Mouse (Mus musculus): ENCODE data around the gene Scn4a. TPM values are rescaled to one million over a fixed set of nuclear protein-coding genes. Genes with fewer than 3 reads are reported as not detected.
"Not testable (repeated sequence)": the region's sequence is repeated elsewhere in the genome, so short reads cannot be mapped to it uniquely, and the experiment has no call there.

Scn4a gene
- 1 to 10 TPM in 1 of 26 experiments, under 1 TPM in 3, not detected in 22; 0.10 to 1.3 (median 0.41) TPM for total RNA-seq (2018; cell fraction: chromatin; rRNA removed)
- not detected for total RNA-seq (2018; cell fraction: cytosol; rRNA removed)
- 1 to 10 TPM in 1 of 26 experiments, under 1 TPM in 4, not detected in 21; 0.20 to 2.6 (median 0.46) TPM for total RNA-seq (2018; cell fraction: nucleus; rRNA removed)
- polyA plus RNA-seq (2018): 0.03 TPM in 1 of 3 replicates, not detected in the others

DNA sequence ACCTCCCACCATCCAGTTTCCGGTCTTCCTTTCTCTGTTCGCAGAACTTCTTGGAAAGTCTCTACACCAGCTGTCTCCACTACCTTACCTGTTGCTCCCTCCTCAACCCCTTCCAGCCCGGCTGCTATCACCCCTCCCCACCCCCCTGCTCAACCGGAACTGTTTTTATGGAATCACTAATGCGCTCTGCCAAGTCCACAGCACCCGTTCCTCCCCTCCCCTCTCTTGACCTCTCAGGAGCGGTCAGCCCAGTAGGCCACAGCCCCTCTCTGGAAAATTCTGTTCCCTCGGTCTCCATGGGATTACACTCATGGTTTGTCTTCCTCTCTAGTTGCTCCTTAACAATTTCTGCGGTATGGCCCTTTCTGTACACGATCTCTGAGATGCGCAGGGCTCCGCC is at the start of gene Scn4a:
TSS of gene Scn4a (minus strand) at position 101 of the 400 bp plus-strand sequence.
- WGBS (ENCODE audit: missing documents): 93% methylated on average over 12 of the region's 12 CpGs
- no peaks in the 10 kb centered on the region for H3K79me2 ChIP-seq (ENCODE audit: inconsistent target)
- H3K36me3 ChIP-seq (ENCODE audit: inconsistent target): no peaks in the 10 kb centered on the region
- H3K27ac ChIP-seq: no peak within 1 kb of the TSS
- no peak within 1 kb of the TSS for H3K4me3 ChIP-seq (ENCODE audit: inconsistent target)

DNA sequence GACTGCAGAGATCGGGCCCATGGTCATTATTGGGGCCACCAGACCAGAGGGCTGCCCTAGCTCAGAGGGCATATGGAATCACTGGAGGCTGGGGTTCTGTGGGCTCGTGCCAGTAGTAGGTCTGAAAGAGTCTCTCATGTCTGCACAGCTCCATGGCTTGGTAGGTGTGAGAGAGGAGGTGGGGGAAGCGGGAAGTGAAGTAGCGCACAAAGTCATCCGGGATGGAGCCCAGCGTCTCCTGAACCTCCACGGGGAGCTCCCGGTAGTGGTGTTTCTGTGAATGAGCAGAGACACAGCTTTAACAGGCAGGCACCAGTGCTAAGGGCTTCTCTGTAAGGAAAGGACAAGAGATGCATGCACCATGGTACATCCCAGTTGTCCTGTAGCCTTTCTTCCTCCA is 45.4 kb upstream of the Scn4a start:
- 96% methylated on average over 8 of the region's 8 CpGs for WGBS (ENCODE audit: missing documents)
- Histone ChIP-seq H3K4me3 (ENCODE audit: inconsistent target) (no peak overlapping the region), H3K27ac (no peak overlapping the region), H3K79me2 (ENCODE audit: inconsistent target) (no peaks in the 10 kb centered on the region), H3K36me3 (ENCODE audit: inconsistent target) (peaks cover 80% of the 10 kb centered on the region)

DNA sequence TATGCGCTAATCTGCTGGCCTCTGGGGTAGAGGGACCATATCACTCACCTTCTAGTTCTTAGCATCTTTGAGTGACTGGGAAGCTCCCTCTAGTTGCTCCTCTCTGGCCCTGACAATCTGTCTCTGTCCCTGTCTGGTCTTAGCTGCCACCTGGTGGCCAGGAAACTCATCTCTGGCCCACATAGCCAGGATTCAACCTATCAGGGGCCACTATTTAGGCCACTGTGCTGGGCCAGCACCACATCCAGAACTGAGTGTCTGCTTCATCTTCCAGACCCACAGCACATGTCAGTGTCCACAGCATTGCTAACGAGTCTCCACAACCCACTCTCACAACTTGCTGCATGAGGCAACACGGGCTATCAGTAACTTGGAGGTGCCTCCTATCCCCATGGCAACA is 44.6 kb upstream of the Scn4a start:
- H3K4me3 ChIP-seq (ENCODE audit: inconsistent target): no peak overlapping the region
- H3K79me2 ChIP-seq (ENCODE audit: inconsistent target): no peaks in the 10 kb centered on the region
- no peak overlapping the region for H3K27ac ChIP-seq
- peaks cover 72% of the 10 kb centered on the region for H3K36me3 ChIP-seq (ENCODE audit: inconsistent target)
- 96% methylated on average over 3 of the region's 3 CpGs for WGBS (ENCODE audit: missing documents)

- not testable (repeated sequence) for H3K79me2 ChIP-seq (ENCODE audit: inconsistent target); H3K27ac ChIP-seq; H3K4me3 ChIP-seq (ENCODE audit: inconsistent target)
- 95% methylated on average over 2 of the region's 2 CpGs for WGBS (ENCODE audit: missing documents)
- peaks cover 43% of the 10 kb centered on the region for H3K36me3 ChIP-seq (ENCODE audit: inconsistent target)
Measured at GRCm38 (mm10) chr11:106394055-106394454, 41.0 kb upstream of the Scn4a start.

DNA sequence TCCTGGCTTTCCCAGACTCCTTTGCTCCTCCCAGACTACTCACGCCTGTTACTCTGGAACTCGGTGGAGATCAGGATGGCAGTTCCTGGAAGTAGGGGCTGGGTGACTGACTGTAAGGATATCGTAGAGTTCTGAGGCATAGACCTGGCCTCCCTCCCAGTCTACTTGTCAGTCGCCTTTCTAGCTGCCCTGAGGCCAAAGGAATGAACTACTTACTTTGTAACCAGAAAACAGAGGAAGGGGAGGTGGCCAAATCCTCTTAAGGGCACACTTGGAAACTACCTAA is 40.2 kb upstream of the Scn4a start:
- no peak overlapping the region for H3K27ac ChIP-seq
- H3K36me3 ChIP-seq (ENCODE audit: inconsistent target): peaks cover 35% of the 10 kb centered on the region; the same call in 1 of the 2 replicates
- 90% methylated on average over 4 of the region's 4 CpGs for WGBS (ENCODE audit: missing documents)

DNA sequence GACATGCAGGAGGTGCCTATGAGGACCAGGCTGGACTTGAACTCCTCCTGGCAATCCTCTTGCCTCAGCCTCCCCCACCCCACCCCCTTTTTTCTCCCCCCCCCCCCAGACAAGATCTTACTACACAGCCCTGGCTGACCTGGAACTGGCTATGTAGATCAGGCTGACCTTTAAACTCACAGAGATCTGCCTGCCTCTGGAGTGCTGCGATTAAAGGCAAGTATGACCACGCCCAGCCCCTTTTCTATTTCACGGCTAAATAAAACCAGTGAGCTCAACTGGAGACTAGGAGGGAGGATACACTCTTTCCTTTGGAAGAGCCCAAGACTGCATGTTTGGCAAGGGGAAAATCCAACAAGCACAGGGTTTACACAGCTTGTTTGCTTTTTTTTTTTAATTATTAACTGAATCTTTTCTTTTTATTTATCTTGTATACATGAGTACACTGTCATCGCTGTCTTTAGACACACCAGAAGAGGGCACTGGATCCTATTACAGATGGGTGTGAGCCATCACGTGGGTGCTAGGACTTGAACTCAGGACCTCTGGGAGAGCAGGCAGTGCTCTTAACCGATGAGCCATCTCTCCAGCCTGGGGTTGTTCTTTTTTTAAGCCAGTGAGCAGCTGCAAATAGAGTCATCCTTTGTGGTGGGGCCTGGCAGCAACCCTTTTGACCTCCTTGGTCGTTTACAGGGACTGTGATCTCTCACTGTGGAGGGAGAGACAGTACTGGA is 39.7 kb upstream of the Scn4a start:
- WGBS (ENCODE audit: missing documents): 78% methylated on average over 7 of the region's 7 CpGs
- no peak overlapping the region for H3K27ac ChIP-seq

More for the DNA sequence above, 40.2 kb upstream of the Scn4a start:
- Histone ChIP-seq H3K79me2 (ENCODE audit: inconsistent target) (no peaks in the 10 kb centered on the region), H3K4me3 (ENCODE audit: inconsistent target) (no peak overlapping the region)

DNA sequence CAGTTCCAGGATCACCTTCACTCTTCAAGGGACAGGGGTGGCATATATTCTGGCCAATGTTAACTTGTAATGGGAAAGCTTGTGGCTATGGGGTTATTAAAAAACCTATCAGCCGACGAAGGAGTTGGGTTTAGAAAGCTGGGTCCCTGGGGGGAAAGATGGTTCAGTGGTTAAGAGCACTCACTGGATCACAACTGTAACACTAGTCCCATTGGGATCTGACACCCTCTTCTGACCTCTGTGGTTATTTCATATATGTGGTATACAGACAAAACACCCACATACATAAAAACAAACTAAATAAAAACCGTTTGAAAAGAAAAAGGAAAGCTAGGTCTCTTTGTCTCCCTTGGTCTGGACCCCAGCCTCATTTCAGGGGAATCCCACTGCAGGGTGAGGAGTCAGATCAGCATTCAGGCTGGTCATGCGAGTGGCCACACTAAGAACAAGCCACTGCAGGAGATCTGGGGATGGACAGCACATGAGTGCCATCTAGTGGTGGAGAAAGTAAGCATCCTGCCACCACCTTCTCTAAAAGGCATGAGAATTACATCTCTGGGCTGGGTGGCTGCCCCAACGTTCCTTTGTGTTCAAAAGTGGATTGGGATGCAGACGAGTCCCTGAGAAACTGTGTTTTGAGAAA is 38.6 kb upstream of the Scn4a start:
- Histone ChIP-seq H3K27ac (no peak overlapping the region), H3K4me3 (ENCODE audit: inconsistent target) (no peak overlapping the region), H3K36me3 (ENCODE audit: inconsistent target) (peaks cover 19% of the 10 kb centered on the region; the same call in 1 of the 2 replicates), H3K79me2 (ENCODE audit: inconsistent target) (no peaks in the 10 kb centered on the region)
- 39% methylated on average over 6 of the region's 6 CpGs for WGBS (ENCODE audit: missing documents)

More for the DNA sequence above, 39.7 kb upstream of the Scn4a start:
- Histone ChIP-seq H3K4me3 (ENCODE audit: inconsistent target) (no peak overlapping the region), H3K36me3 (ENCODE audit: inconsistent target) (peaks cover 30% of the 10 kb centered on the region; the same call in 1 of the 2 replicates), H3K79me2 (ENCODE audit: inconsistent target) (no peaks in the 10 kb centered on the region)

DNA sequence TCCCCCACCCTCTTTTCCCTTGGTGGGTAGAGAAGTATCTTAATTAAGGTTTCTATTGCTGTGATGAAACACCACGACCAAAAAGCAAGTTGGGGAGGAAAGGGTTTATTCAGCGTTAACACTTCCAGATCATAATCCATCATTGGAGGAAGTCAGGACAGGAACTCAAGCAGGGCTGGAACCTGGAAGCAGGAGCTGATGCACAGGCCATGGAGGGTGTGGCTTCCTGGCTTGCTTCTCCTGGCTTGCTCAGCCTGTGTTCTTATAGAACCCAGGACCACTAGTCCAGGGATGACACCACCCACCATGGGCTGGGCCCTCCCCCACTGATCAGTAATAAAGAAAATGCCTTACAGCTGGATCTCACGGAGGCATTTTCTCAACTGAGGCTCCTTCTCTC is 37.7 kb upstream of the Scn4a start:
- Histone ChIP-seq H3K4me3 (ENCODE audit: inconsistent target) (no peak overlapping the region), H3K36me3 (ENCODE audit: inconsistent target) (peaks cover 11% of the 10 kb centered on the region; the same call in 1 of the 2 replicates), H3K79me2 (ENCODE audit: inconsistent target) (no peaks in the 10 kb centered on the region), H3K27ac (no peak overlapping the region)
- WGBS (ENCODE audit: missing documents): 52% methylated on average over 3 of the region's 3 CpGs

- Histone ChIP-seq H3K4me3 (ENCODE audit: inconsistent target) (no peak overlapping the region), H3K79me2 (ENCODE audit: inconsistent target) (no peaks in the 10 kb centered on the region), H3K27ac (no peak overlapping the region), H3K36me3 (ENCODE audit: inconsistent target) (peaks cover 5% of the 10 kb centered on the region; the same call in 1 of the 2 replicates)
- 29% methylated on average over 3 of the region's 3 CpGs for WGBS (ENCODE audit: missing documents)
Measured at GRCm38 (mm10) chr11:106389611-106390010, 36.5 kb upstream of the Scn4a start.

DNA sequence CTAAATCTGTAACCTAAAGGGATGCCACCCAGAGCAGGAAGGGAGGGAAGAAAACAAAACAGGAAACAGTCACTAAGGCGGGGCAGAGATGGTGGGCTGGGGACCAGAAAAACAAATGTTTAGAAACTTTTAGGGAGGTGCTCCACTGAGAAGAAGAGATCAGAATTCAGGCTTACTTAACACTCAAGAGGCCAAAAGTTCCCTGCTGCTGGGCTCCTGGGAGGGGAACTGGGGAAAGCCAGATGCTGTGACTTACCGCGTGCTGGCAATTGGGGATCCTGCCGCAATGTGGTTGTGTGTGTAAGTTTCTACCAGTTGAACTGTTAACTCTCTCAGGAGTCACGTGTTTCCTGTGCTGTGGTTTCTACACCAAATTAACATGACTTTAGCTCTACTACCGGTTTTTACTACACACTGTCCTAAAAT is 34.7 kb upstream of the Scn4a start, which contains the start of gene Icam2:
TSS of gene Icam2 (minus strand) at position 285 of the 426 bp plus-strand sequence.
- H3K36me3 ChIP-seq (ENCODE audit: inconsistent target): no peaks in the 10 kb centered on the region
- 0% methylated on average over 6 of the region's 6 CpGs for WGBS (ENCODE audit: missing documents)
- peak within 1 kb of the TSS; percentile 21 for H3K4me3 ChIP-seq (ENCODE audit: inconsistent target)
- H3K27ac ChIP-seq: peak within 1 kb of the TSS; percentile 68
- H3K79me2 ChIP-seq (ENCODE audit: inconsistent target): no peaks in the 10 kb centered on the region

GRCm38 (mm10) chr11:106387020-106387419 is 33.9 kb upstream of the Scn4a start:
- peak overlapping the region; percentile 21 for H3K4me3 ChIP-seq (ENCODE audit: inconsistent target)
- WGBS (ENCODE audit: missing documents): 34% methylated on average over 6 of the region's 6 CpGs
- H3K27ac ChIP-seq: peak overlapping the region; percentile 68
- H3K79me2 ChIP-seq (ENCODE audit: inconsistent target): no peaks in the 10 kb centered on the region
- no peaks in the 10 kb centered on the region for H3K36me3 ChIP-seq (ENCODE audit: inconsistent target)

DNA sequence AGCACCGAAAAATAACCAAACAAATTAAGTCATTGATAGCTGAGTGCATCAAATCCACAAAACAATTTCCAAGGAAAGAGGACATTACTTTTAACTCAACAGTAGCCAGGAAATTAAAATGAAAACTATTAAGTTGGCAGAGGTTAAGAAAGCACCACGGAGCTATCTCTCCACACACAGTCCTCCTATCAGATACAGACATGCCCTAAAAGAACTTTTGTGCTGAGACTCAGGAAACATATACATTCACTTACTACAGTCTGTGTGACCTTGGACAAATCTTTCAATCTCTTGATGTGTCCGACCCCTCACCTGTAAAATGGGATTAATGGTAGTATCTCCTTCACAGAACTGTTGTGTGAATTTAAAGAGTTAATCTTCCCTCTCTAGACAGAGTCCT is 33.3 kb upstream of the Scn4a start:
- H3K27ac ChIP-seq: no peak overlapping the region
- no peak overlapping the region for H3K4me3 ChIP-seq (ENCODE audit: inconsistent target)
- WGBS (ENCODE audit: missing documents): 81% methylated on average over 3 of the region's 3 CpGs
- no peaks in the 10 kb centered on the region for H3K36me3 ChIP-seq (ENCODE audit: inconsistent target)
- no peaks in the 10 kb centered on the region for H3K79me2 ChIP-seq (ENCODE audit: inconsistent target)

DNA sequence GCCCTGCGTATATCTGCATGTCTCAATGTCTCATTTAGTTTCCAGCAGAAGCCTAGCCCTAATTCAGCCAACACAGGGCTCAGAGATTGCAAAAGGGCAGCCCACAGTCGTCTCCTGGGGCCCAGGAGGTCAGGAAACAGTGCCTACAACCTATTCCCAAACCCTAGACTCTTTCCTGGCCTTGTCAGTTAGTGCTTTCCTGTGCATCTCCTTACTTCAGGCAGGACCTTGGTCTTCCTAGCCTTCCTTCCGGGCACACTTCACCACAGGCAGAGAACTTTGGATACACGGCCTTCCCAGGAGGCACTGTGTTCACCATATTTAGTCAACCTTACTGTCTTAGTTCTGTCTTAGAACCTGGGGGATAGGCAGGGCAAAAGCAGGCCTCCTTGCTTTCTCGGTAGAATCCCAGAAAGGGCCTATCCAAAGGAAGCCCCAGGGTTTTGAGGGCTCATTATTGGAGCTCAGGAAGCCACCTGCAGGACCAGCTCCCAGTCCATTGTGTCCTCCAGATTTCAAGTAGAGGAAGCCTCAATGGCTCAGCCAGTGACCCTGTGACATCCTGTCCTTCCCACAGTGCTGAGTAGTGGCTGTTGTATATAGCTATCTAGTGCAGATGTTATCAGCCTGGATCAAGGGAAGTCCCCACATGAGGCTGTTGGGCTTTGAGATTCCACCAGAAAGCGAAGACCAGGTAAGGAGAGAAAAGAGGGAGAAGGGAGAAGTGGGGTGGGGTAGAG is 30.1 kb upstream of the Scn4a start:
- H3K36me3 ChIP-seq (ENCODE audit: inconsistent target): no peaks in the 10 kb centered on the region
- H3K27ac ChIP-seq: no peak overlapping the region
- WGBS (ENCODE audit: missing documents): 78% methylated on average over 5 of the region's 6 CpGs
- H3K4me3 ChIP-seq (ENCODE audit: inconsistent target): no peak overlapping the region
- H3K79me2 ChIP-seq (ENCODE audit: inconsistent target): no peaks in the 10 kb centered on the region

DNA sequence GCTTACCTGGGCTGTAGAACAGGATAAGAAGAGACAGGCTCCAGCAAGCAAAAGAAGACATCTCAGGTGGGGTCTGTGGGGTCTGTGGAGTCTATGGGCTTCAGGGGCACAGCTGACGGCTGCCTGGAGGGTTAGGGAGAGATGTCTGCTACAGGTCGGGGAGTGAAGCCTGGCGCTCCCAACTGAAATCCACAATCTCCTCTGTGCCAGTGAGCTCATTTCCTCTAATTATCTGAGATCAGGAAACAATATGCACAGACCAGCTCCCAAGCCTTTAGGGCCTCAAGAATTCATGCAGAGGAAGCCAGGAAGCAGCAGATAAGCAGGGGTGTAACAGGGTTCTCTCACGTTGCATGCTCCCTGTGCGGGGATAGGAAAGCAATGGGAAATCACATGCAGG is 29.3 kb upstream of the Scn4a start:
- Histone ChIP-seq H3K27ac (peak overlapping the region; percentile 8; the same call in 1 of the 2 replicates), H3K79me2 (ENCODE audit: inconsistent target) (no peaks in the 10 kb centered on the region), H3K36me3 (ENCODE audit: inconsistent target) (no peaks in the 10 kb centered on the region), H3K4me3 (ENCODE audit: inconsistent target) (no peak overlapping the region)
- WGBS (ENCODE audit: missing documents): 58% methylated on average over 5 of the region's 5 CpGs
